Mouse (Mus musculus) lung, postnatal 0 days (tissue): ENCODE results near the gene Ecd.

Experiments
- CTCF ChIP-seq: IDR thresholded peaks from 2 replicates; pipeline ENCODE4 v1.5.1; 2016; ENCODE audit warnings: antibody characterized with exemption, mild to moderate bottlenecking
- EP300 ChIP-seq: IDR thresholded peaks from 2 replicates; pipeline ENCODE4 v1.6.1; 2016; ENCODE audit warnings: antibody characterized with exemption, mild to moderate bottlenecking, control low read depth

GRCm38 (mm10) chr14:20324196-20324595, 23.7 kb downstream of the Ecd start:
- TF ChIP-seq CTCF = no peak
- TF ChIP-seq EP300 = no peak
